Mouse (Mus musculus) adrenal gland, adult 2 months (tissue): Measurements from ENCODE around the gene Shb. TPM values are rescaled to one million over a fixed set of nuclear protein-coding genes. Genes with fewer than 3 reads are reported as not detected.
A peak's percentile ranks its signal among the peaks of the same experiment; 100 is the strongest.

Experiments
- DNase-seq: peaks from one replicate; pipeline ENCODE4 v3.0.0; 2021
- long read RNA-seq: library from polyadenylated mRNA; stranded (forward); transcript quantifications from one replicate; pipeline ENCODE4 v2.0.0, GENCODE M21; 2021
- polyA plus RNA-seq: library from polyadenylated mRNA; depleted of rRNA; stranded (reverse); fragments of >200 nt; gene quantifications from 2 replicates; pipeline ENCODE4 v1.2.3, GENCODE M21; 2012; rRNA removed
- total RNA-seq, 2 experiments: library from RNA; stranded (reverse); gene quantifications; 2 replicates each; pipeline ENCODE4 v1.2.3; 2021

The Shb gene
- total RNA-seq (100 to 1,000 TPM in 1 of 2 experiments, 10 to 100 TPM in 1; 48.7 to 154 TPM), polyA plus RNA-seq (71.0 and 106 TPM in 2 replicates)
- long read RNA-seq, transcript Shb-201 (6 exons, 2,244 nt), result major isoform, 77 of 83 reads
- long read RNA-seq, partial matches to known transcripts, result 2 of 83 reads
- long read RNA-seq, other reads (novel, unspliced or antisense), result 4 of 83 reads

GRCm38 (mm10) chr4:45532375-45532774 lies at the start of gene Shb:
TSS of gene Shb (minus strand) at chr4:45532470.
- DNase-seq, result peak; percentile 79

- DNase-seq, result no peak
Measured at GRCm38 (mm10) chr4:45581095-45581494, 48.8 kb upstream of the Shb start.

GRCm38 (mm10) chr4:45578554-45579370 lies 46.5 kb upstream of the Shb start:
- no peak for DNase-seq

- no peak for DNase-seq
Measured at GRCm38 (mm10) chr4:45577631-45578030, 45.4 kb upstream of the Shb start.

- no peak for DNase-seq
Measured at GRCm38 (mm10) chr4:45574614-45575169, 42.4 kb upstream of the Shb start.

GRCm38 (mm10) chr4:45569521-45569920 lies 37.3 kb upstream of the Shb start:
- peak; percentile 86 for DNase-seq

GRCm38 (mm10) chr4:45558211-45558610 lies 25.9 kb upstream of the Shb start:
- no peak for DNase-seq

GRCm38 (mm10) chr4:45552571-45552970 lies 20.3 kb upstream of the Shb start:
- DNase-seq, result no peak

- no peak for DNase-seq
Measured at GRCm38 (mm10) chr4:45550970-45551369, 18.7 kb upstream of the Shb start.

GRCm38 (mm10) chr4:45549514-45549913 lies 17.2 kb upstream of the Shb start:
- peak; percentile 62 for DNase-seq

- DNase-seq, result no peak
Measured at GRCm38 (mm10) chr4:45545851-45546250, 13.6 kb upstream of the Shb start.

GRCm38 (mm10) chr4:45543481-45544051 lies 11.3 kb upstream of the Shb start:
- DNase-seq, result no peak

- DNase-seq, result no peak
Measured at GRCm38 (mm10) chr4:45540151-45540933, 8.1 kb upstream of the Shb start.

- no peak for DNase-seq
Measured at GRCm38 (mm10) chr4:45539187-45539586, 6.9 kb upstream of the Shb start.

GRCm38 (mm10) chr4:45533436-45533940 lies 1.2 kb upstream of the Shb start:
- no peak for DNase-seq

GRCm38 (mm10) chr4:45530662-45531542 lies 1.4 kb downstream of the Shb start:
- peak; percentile 95 for DNase-seq

- peak; percentile 74 for DNase-seq
Measured at GRCm38 (mm10) chr4:45529986-45530597, 2.2 kb downstream of the Shb start.

- DNase-seq, result no peak
Measured at GRCm38 (mm10) chr4:45529201-45529985, 2.9 kb downstream of the Shb start.
